Mouse (Mus musculus) hindbrain, embryonic 15.5 days (tissue): ENCODE measurements at regions not wholly inside any gene's neighbourhood (a gene's known extent, or its start where the extent isn't known, plus 50 kb on each side); places are given as distances from the start of the nearest gene placed in this dataset.

Experiments
- ATAC-seq: fragments of 200-750 bp; cut with Nextera tagmentation; 2 replicates; pipeline ENCODE4 v1.8.0; 2017; ENCODE audit warnings: low read depth, moderate number of reproducible peaks, moderate TSS enrichment; ENCODE audit not compliant: low FRiP score
- H3K27ac ChIP-seq: fragments of 300-500 bp; sonication (generic); replicated peaks from 2 replicates; pipeline ENCODE4 v1.5.1; 2015; ENCODE audit warnings: mild to moderate bottlenecking, inconsistent platforms
- H3K27me3 ChIP-seq: fragments of 300-500 bp; sonication (generic); 2 replicates; pipeline ENCODE4 v1.6.1; 2015; ENCODE audit warnings: control low read depth, inconsistent platforms
- H3K36me3 ChIP-seq: fragments of 300-500 bp; sonication (generic); 2 replicates; pipeline ENCODE4 v1.6.1; 2015; ENCODE audit warnings: control low read depth, inconsistent platforms
- H3K4me1 ChIP-seq: fragments of 300-500 bp; sonication (generic); replicated peaks from 2 replicates; pipeline ENCODE4 v1.6.1; 2015; ENCODE audit warnings: control low read depth, inconsistent platforms
- H3K4me2 ChIP-seq: fragments of 300-500 bp; sonication (generic); 2 replicates; pipeline ENCODE4 v1.6.1; 2015; ENCODE audit warnings: moderate library complexity, mild to moderate bottlenecking, inconsistent platforms
- H3K4me3 ChIP-seq: fragments of 300-500 bp; sonication (generic); 2 replicates; pipeline ENCODE4 v1.5.1; 2015; ENCODE audit warnings: mild to moderate bottlenecking, inconsistent platforms
- H3K9ac ChIP-seq: fragments of 300-500 bp; sonication (generic); 2 replicates; pipeline ENCODE4 v1.6.1; 2015; ENCODE audit warnings: inconsistent platforms
- H3K9me3 ChIP-seq: fragments of 300-500 bp; sonication (generic); 2 replicates; pipeline ENCODE4 v1.6.1; 2016; ENCODE audit warnings: control low read depth, inconsistent platforms
- WGBS: fragments of 180-500 bp; shearing (Covaris S2); methylation state at CpG from one replicate; pipeline ENCODE4 v1.1.7; 2015; 5-methylcytosine and 5-hydroxymethylcytosine counted together

DNA sequence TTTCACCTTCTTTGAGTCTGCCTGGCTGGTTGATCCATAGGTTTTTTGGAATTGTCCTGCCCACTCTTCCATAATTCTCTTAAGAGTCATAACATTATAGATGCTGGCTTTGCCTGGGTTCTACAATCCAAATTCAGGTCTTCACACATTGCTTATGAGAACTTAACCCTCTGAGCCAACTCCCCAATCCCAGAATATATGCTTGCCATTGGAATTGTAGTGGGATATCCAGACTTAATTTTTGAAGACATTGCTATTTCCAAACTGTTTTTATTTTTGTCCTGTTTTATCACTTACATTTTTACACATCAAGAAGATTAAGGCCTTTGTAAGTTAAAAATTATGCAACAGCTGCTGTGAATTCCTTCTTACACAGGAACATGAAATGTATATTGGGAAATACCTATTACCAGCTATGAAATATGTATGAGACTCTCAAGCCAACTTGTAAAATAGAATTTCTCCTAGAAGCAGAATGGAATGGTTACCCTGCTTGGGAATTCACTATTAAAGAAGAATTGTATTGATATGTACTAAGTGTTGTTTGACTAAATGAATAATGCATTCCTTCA lies 430.8 kb upstream of the Cntn6 start:
- H3K4me2 ChIP-seq: no peak overlapping the region
- no peak overlapping the region for H3K9ac ChIP-seq
- no peak overlapping the region for H3K4me3 ChIP-seq
- H3K27ac ChIP-seq: no peak overlapping the region
- no peaks in the 10 kb centered on the region for H3K4me1 ChIP-seq
- no peaks in the 10 kb centered on the region for H3K36me3 ChIP-seq
- ATAC-seq: no peak
- no peaks in the 10 kb centered on the region for H3K9me3 ChIP-seq
- no peaks in the 10 kb centered on the region for H3K27me3 ChIP-seq

DNA sequence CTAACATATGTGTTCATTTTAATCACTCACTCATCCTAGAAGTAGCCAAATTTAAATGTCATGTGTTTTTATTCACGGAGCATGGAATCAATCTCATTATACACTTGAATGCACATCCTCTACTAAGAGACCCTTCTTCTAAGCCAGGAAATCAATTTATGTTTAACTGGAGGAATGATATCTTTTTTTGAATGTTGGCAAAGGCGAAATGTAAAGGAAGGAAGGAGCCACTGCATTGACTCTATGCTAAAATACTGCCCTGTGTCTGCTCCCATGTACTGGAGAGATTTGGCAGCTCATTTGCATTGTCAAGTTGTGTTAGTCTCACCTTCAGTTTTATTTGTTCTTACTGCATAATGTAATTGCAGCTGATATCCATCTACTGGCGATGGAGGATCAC lies 412.0 kb upstream of the Cntn6 start:
- Histone ChIP-seq H3K4me2 (no peak overlapping the region), H3K27ac (no peak overlapping the region), H3K9ac (no peak overlapping the region), H3K4me3 (no peak overlapping the region), H3K27me3 (no peaks in the 10 kb centered on the region), H3K36me3 (no peaks in the 10 kb centered on the region), H3K4me1 (no peaks in the 10 kb centered on the region), H3K9me3 (no peaks in the 10 kb centered on the region)
- 62% methylated on average over 3 of the region's 3 CpGs for WGBS
- ATAC-seq: no peak

DNA sequence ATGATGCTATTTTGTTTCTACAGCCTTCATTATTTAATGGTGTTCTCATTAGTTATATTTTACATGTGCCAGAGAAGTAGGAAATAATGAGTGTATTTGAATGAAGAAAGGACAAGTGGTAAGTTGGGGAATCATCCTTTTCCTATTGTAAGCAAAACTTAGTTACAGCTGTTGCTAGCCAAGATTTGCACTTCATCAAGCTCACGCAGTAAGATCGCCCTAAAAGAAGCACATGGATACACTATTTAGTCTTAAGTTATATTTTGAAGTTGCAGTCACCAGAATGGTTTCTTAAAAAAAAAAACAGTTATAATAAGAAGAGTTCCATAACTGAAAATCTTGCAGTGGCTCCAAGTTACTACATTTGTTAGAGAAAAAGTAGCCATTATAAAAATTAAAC lies 410.3 kb upstream of the Cntn6 start:
- Histone ChIP-seq H3K36me3 (no peaks in the 10 kb centered on the region), H3K9me3 (no peaks in the 10 kb centered on the region), H3K4me1 (no peaks in the 10 kb centered on the region), H3K4me2 (no peak overlapping the region), H3K27ac (no peak overlapping the region), H3K27me3 (no peaks in the 10 kb centered on the region), H3K9ac (no peak overlapping the region), H3K4me3 (no peak overlapping the region)
- 94% methylated on average over 2 of the region's 2 CpGs for WGBS
- no peak for ATAC-seq

DNA sequence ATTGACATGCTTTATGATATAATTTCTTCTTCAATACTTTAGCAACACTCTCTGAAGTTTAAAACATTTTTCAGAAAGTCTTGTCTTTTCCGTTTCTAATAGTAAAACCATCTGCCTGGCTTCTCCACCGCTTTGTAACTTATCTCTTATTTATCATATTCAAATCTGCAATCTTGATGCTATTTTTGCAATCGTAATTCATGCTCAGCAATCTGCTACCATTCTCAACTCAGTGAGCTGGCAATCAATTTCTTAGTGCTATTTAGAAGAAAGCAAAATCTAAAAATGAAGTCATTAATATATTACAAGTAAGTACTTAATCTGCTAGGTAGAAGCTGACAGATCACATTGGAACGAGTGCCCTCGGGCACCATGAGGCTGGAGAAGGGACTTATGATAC lies 384.2 kb upstream of the Cntn6 start:
- H3K27ac ChIP-seq: no peak overlapping the region
- H3K4me3 ChIP-seq: no peak overlapping the region
- no peaks in the 10 kb centered on the region for H3K27me3 ChIP-seq
- ATAC-seq: no peak
- 81% methylated on average over 5 of the region's 5 CpGs for WGBS
- H3K9ac ChIP-seq: no peak overlapping the region
- no peaks in the 10 kb centered on the region for H3K9me3 ChIP-seq
- H3K4me1 ChIP-seq: no peaks in the 10 kb centered on the region
- H3K4me2 ChIP-seq: no peak overlapping the region
- no peaks in the 10 kb centered on the region for H3K36me3 ChIP-seq
